Mouse (Mus musculus) liver, postnatal 0 days (tissue): ENCODE results near the gene Hist1h2ao.
"Not testable (repeated sequence)": the region's sequence is repeated elsewhere in the genome, so short reads cannot be mapped to it uniquely, and the experiment has no call there.

Source experiments
- CTCF ChIP-seq: sonication (generic); IDR thresholded peaks from 2 replicates; pipeline ENCODE4 v1.5.1; 2016; ENCODE audit warnings: antibody characterized with exemption, low read depth
- EP300 ChIP-seq: IDR thresholded peaks from 2 replicates; pipeline ENCODE4 v1.6.1; 2016; ENCODE audit warnings: antibody characterized with exemption, low read depth, mild to moderate bottlenecking

GRCm38 (mm10) chr13:21811539-21811938 lies 1.3 kb downstream of the Hist1h2ao start, which contains the start of gene Hist1h4m:
- not testable (repeated sequence) for TF ChIP-seq CTCF, EP300
